Mouse (Mus musculus) bone marrow macrophage, adult 2 months (primary cell): ENCODE results near the gene Il27ra.

Source experiments
- CTCF ChIP-seq: IDR thresholded peaks from 2 replicates; pipeline ENCODE4 v1.5.1; 2012; ENCODE audit warnings: low read depth, mild to moderate bottlenecking, low read length, moderate library complexity
- POLR2A ChIP-seq: IDR thresholded peaks from 2 replicates; pipeline ENCODE4 v1.6.1; 2012; ENCODE audit warnings: mild to moderate bottlenecking, low read depth, low read length, borderline replicate concordance

DNA sequence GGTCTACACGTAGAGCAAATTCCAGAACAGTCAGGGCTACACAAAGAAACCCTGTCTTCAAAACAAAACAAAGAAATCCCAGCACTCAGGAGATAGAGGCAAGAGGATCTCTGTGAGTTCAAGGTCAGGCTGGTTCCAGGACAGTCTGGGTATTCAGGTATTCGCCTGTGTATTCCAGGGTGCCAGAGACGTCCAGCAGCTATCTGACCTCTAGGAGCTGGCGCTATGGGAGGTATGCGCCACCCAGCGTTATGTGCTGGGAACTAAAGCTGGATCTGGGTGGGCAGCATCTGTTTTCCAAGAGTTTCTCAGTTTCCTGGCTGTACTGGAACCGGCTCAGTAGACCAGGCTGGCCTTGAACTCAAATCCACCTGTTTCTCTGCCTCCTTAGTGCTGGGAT, 34.0 kb downstream of the Il27ra start:
- no peak for TF ChIP-seq CTCF
- TF ChIP-seq POLR2A: no peak
